Mouse (Mus musculus) hindbrain, embryonic 10.5 days (tissue): ENCODE results near the gene Large2. TPM values are rescaled to one million over a fixed set of nuclear protein-coding genes. Genes with fewer than 3 reads are reported as not detected.

ENCODE experiments used
- DNase-seq: peaks from one replicate; pipeline ENCODE4 v3.0.0-alpha.2; 2017; ENCODE audit warnings: low spot score
- H3K27ac ChIP-seq: fragments of 300-500 bp; sonication (generic); 2 replicates; pipeline ENCODE4 v1.5.1; 2016; ENCODE audit warnings: mild to moderate bottlenecking, moderate library complexity
- H3K27me3 ChIP-seq: fragments of 300-500 bp; sonication (generic); 2 replicates; pipeline ENCODE4 v1.6.1; 2016; ENCODE audit warnings: mild to moderate bottlenecking; ENCODE audit not compliant: poor library complexity, insufficient read depth, severe bottlenecking
- H3K36me3 ChIP-seq: fragments of 300-500 bp; sonication (generic); 2 replicates; pipeline ENCODE4 v1.6.1; 2016; ENCODE audit warnings: mild to moderate bottlenecking, moderate library complexity
- H3K4me1 ChIP-seq: fragments of 300-500 bp; sonication (generic); replicated peaks from 2 replicates; pipeline ENCODE4 v1.6.1; 2016; ENCODE audit warnings: mild to moderate bottlenecking
- H3K4me3 ChIP-seq: fragments of 300-500 bp; sonication (generic); 2 replicates; pipeline ENCODE4 v1.5.1; 2016; ENCODE audit warnings: mild to moderate bottlenecking, moderate library complexity
- H3K9me3 ChIP-seq: fragments of 300-500 bp; sonication (generic); 2 replicates; pipeline ENCODE4 v1.6.1; 2016; ENCODE audit warnings: mild to moderate bottlenecking, moderate library complexity
- WGBS: fragments of 180-500 bp; shearing (Covaris S2); methylation state at CpG from one replicate; pipeline ENCODE4 v1.1.7; 2016; 5-methylcytosine and 5-hydroxymethylcytosine counted together
- polyA plus RNA-seq: library from polyadenylated mRNA; unstranded; fragments of >200 nt; fragmentation: Nextera tagmentation; extraction: Ambion mirVana; gene quantifications from 2 replicates; pipeline ENCODE4 v1.2.1, GENCODE M21; 2016

Gene Large2
- polyA plus RNA-seq, 1 experiment from 2014 or later, result 7.8 TPM

DNA sequence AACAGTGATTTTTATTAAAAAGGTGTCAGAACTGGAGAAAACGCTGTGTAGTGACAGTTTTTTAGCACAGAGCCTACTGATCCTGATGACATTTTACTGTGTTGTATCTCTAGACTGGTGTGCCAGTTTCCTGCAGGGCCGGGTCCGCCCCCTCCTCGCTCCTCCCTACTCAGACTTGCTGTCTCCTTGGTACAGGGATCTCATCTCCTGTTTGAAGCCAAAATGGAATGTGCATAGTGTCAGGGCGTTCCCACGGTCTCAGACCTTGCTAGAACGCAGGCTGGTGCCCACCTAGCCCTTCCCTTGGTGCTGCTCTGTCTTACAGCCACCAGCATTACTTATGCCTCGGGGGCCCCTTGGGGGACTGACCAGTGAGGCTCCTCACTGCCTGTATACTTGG lies 12.9 kb downstream of the Large2 start:
- H3K27me3 ChIP-seq, result no peaks in the 10 kb centered on the region
- H3K36me3 ChIP-seq, result peaks cover 93% of the 10 kb centered on the region
- H3K9me3 ChIP-seq, result no peaks in the 10 kb centered on the region
- peaks cover 13% of the 10 kb centered on the region for H3K4me1 ChIP-seq
- DNase-seq, result no peak
- WGBS, result 85% methylated on average over 8 of the region's 8 CpGs
- no peak overlapping the region for H3K27ac ChIP-seq
- H3K4me3 ChIP-seq, result no peak overlapping the region

DNA sequence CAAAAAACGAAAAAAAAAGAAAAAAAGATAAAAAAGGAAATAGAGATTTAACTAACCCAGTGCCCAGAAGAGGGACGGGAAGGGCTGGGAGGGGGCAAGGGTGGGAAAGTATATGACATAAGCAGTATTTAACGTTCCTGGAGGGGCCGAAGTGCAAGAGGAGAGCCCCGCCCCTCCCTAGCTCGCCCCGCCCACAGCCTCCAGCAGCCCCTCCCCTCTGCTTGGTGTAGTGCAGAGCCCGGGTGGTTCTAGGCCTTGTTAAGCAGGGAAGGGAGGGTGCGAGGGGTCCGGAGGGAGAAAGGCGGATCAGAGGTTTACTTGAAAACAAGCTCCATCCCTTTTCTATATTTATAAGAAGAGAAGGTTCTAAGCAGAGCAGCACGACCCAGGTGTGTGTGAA lies 13.8 kb downstream of the Large2 start:
- no peak for DNase-seq

DNA sequence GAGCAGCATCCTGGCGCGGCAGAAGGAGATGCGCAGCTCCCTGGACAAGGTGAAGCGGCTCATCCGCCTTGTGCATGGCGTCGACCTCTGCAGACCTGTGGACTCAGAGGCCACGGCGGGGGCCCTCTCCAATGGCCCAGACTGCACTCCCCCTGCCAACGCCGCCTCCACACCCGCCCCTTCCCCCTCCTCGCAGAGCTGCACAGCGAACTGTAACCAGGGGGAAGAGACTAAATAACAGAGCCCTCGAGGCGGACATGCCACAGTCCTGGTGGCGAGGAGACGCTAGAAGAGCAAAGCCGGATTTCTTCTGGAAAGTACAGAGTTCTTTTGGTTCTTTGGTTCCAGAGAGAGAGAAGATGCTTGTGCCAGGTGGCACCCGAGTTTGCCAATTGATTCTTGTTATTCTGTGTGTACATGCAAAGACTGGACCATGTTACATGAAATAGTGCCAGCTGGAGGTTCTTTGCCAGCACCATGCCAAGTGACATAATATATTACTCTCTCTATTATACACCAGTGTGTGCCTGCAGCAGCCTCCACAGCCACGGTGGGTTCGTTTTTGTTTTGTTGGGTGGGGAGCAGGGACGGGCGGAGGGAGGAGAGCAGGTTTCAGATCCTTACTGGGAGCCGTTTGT lies 14.4 kb downstream of the Large2 start:
- Histone ChIP-seq H3K27ac (no peak overlapping the region), H3K4me1 (peaks cover 12% of the 10 kb centered on the region), H3K27me3 (no peaks in the 10 kb centered on the region), H3K4me3 (no peak overlapping the region), H3K9me3 (no peaks in the 10 kb centered on the region), H3K36me3 (peaks cover 94% of the 10 kb centered on the region)
- 63% methylated on average over 25 of the region's 25 CpGs for WGBS
- no peak for DNase-seq

More for the DNA sequence above, 13.8 kb downstream of the Large2 start:
- Histone ChIP-seq H3K27me3 (no peaks in the 10 kb centered on the region), H3K4me3 (no peak overlapping the region), H3K36me3 (peaks cover 94% of the 10 kb centered on the region), H3K27ac (no peak overlapping the region), H3K9me3 (no peaks in the 10 kb centered on the region), H3K4me1 (peaks cover 12% of the 10 kb centered on the region)
- 25% methylated on average over 12 of the region's 12 CpGs for WGBS

DNA sequence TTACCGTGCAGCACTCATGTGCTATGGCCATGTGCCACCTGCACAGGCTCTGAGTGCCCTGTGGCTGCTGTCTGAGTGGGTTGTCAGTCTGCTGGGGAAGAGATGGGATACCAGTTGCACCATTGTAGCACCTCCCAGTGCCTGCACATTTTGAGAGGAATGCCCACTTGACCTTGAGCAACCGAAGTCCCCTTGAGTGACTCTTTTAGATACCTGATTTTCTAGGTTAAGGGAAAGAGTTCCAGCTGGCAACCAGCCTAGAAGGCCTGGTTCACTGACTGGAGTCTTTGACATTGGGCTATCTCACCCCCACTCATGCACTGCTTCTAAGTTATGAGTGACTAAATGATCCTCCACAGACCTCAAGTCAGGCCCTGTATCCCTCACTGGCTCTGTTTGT lies 15.4 kb downstream of the Large2 start:
- Histone ChIP-seq H3K4me3 (no peak overlapping the region), H3K9me3 (no peaks in the 10 kb centered on the region), H3K36me3 (peaks cover 90% of the 10 kb centered on the region), H3K4me1 (peaks cover 14% of the 10 kb centered on the region), H3K27me3 (no peaks in the 10 kb centered on the region), H3K27ac (no peak overlapping the region)
- DNase-seq, result no peak
- 96% methylated on average over 2 of the region's 2 CpGs for WGBS

DNA sequence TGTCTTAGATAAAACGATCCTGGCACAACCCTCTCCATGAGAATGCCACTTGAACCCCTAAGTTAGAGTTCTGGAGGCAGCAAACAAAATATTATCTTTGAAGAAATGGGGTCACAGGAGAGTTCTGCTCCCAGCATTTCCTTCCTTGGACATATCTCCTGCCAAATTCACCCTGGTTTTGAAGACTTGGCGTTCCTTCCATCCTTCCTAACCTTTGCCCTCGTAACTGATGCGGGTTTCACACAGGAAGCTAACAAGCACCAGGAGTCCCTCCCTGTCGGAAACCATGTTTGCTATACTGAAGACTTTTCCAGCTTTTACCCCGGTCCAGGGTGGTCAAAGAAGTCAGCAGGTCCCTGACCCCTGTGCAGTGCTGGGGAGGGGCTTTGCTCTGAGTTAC lies 20.4 kb downstream of the Large2 start:
- H3K36me3 ChIP-seq, result peaks cover 93% of the 10 kb centered on the region

DNA sequence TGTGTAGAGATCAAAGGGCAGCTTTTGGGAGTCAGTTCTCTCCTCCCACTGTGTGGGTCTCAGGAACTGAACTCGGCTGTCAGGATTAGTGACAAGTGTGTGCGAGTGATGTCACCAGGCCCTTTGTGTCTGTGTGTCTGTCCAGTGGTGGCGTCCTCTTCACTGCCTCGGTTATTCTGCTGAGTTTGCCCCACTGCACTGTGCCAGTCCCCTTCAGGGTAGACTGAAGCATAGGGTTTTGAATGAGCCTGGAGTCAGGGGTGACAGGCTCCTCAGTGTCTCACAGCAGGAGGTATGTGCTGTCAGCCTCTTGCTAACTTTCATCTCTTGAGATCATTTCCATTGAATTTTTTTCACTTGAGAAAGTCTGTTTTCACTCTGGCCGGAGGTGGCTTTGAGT lies 21.3 kb downstream of the Large2 start:
- Histone ChIP-seq H3K9me3 (no peaks in the 10 kb centered on the region), H3K4me1 (peaks cover 22% of the 10 kb centered on the region; the same call in 1 of the 2 replicates), H3K36me3 (peaks cover 93% of the 10 kb centered on the region), H3K27me3 (no peaks in the 10 kb centered on the region), H3K27ac (no peak overlapping the region), H3K4me3 (no peak overlapping the region)
- 31% methylated on average over 5 of the region's 5 CpGs for WGBS
- no peak for DNase-seq

More for the DNA sequence above, 20.4 kb downstream of the Large2 start:
- WGBS, result 60% methylated on average over 6 of the region's 6 CpGs
- Histone ChIP-seq H3K4me1 (peaks cover 22% of the 10 kb centered on the region; the same call in 1 of the 2 replicates), H3K9me3 (no peaks in the 10 kb centered on the region), H3K27me3 (no peaks in the 10 kb centered on the region), H3K4me3 (no peak overlapping the region), H3K27ac (no peak overlapping the region)
- no peak for DNase-seq

DNA sequence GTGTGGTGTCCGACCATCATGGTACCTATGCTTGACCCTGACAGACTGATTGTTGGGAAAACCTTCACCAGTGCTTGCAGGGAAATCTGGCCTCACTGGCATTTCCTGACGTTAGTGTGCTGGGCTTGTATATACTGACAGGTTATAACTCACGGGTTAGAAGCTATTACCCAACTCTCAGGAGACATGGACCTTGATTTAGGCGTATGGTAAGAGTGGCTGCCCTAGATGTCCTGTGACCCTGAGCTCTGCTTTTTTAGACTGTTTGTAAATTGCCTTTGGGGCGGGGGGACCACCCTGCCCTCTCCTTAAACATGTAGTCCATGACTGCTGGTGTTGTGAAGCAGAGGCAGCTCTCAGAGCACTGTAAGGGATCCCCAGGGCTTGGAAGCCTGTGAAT lies 24.0 kb downstream of the Large2 start:
- H3K4me3 ChIP-seq, result no peak overlapping the region

DNA sequence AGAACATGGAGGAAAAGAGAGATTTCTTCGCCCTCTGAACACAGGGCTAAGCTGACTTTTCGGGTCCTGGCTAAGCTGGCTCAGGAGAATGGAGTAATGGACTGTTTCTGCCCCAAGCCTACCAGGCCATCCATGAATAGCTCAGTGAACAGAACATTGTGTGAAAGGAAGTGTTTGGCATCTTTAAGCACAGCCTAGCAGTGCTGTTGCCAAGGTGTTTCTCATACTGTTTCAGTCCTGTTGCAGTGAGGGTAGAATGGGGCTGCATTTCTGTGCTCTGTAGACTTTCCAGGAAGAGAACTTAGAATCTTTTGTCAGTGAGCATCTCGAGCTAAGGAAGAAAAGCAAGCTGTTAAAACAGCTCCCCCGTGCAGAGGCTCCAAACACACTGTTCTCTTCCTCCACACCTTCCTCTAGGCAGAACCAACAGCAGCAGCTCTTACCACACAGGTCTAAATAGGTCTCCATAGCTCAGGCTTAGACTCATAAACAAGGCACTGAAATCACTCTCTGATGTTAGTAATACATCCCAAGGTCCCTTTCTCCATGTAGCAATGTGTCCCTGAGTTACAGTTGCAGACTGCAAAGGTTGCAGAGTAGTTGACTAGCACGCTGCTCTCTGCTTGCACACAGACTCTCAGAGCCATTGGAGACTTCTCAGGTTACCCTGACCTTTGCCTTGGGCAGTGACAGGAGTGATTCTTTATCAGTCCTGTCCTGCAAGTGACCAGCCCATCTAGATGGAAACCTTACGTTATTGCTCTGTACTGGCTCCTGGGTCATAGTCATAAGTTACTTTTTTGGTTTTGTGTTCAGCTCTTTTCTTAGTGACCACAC lies 24.9 kb downstream of the Large2 start:
- Histone ChIP-seq H3K4me1 (peaks cover 22% of the 10 kb centered on the region; the same call in 1 of the 2 replicates), H3K27me3 (no peaks in the 10 kb centered on the region), H3K4me3 (no peak overlapping the region), H3K36me3 (peaks cover 91% of the 10 kb centered on the region), H3K27ac (no peak overlapping the region), H3K9me3 (no peaks in the 10 kb centered on the region)
- 68% methylated on average over 6 of the region's 6 CpGs for WGBS
- no peak for DNase-seq

More for the DNA sequence above, 24.0 kb downstream of the Large2 start:
- WGBS, result 71% methylated on average over 5 of the region's 5 CpGs
- peaks cover 22% of the 10 kb centered on the region; the same call in 1 of the 2 replicates for H3K4me1 ChIP-seq
- H3K27me3 ChIP-seq, result no peaks in the 10 kb centered on the region
- no peak overlapping the region for H3K27ac ChIP-seq
- no peaks in the 10 kb centered on the region for H3K9me3 ChIP-seq
- peaks cover 91% of the 10 kb centered on the region for H3K36me3 ChIP-seq
- DNase-seq, result no peak

DNA sequence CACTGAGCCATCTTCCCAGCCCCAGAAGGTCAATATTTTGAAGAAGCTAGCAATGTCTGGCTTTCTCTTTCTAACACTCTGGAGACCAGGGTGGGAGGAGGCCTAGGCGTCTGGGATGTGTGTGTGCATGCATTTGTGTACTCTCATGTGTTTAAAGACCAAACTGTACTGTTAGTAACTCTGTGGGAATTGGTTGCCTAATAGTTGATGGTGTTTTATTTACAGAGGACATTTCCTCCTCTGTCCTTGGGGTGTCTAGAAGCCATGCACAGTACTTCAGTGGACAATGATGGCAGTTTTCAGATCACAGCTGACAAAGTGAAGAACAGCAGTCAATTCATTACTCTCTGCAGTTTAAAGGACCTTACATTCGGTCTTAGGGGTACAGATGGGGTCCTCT lies 27.5 kb downstream of the Large2 start:
- peaks cover 8% of the 10 kb centered on the region; the same call in 1 of the 2 replicates for H3K4me1 ChIP-seq
- no peaks in the 10 kb centered on the region for H3K9me3 ChIP-seq
- H3K27ac ChIP-seq, result no peak overlapping the region
- no peak for DNase-seq
- H3K4me3 ChIP-seq, result no peak overlapping the region
- 92% methylated on average over 2 of the region's 2 CpGs for WGBS
- H3K27me3 ChIP-seq, result no peaks in the 10 kb centered on the region
- H3K36me3 ChIP-seq, result peaks cover 81% of the 10 kb centered on the region

DNA sequence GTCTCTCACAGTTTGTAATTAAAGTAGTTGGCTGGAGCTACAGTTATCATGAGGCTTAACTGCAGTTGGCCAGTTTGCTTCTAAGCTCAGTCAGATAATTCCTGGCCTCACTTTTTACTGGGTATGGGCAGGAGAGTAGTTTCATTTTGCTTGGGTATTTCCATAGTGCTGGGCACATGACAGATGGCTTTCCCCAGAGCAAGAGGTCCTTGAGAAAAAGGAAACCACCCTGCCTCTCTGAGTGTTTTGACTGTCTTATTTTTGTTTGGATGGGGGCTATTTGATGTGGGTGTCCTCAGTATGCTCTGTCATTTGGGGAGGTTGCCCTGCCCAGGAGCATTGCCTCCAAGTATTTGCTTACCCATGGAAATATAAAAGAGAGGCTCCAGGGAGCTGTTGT lies 32.3 kb downstream of the Large2 start:
- no peak overlapping the region for H3K4me3 ChIP-seq
- peaks cover 69% of the 10 kb centered on the region for H3K36me3 ChIP-seq
- no peak overlapping the region for H3K27ac ChIP-seq
- no peak for DNase-seq
- no peaks in the 10 kb centered on the region for H3K4me1 ChIP-seq
- no peaks in the 10 kb centered on the region for H3K27me3 ChIP-seq
- H3K9me3 ChIP-seq, result no peaks in the 10 kb centered on the region

DNA sequence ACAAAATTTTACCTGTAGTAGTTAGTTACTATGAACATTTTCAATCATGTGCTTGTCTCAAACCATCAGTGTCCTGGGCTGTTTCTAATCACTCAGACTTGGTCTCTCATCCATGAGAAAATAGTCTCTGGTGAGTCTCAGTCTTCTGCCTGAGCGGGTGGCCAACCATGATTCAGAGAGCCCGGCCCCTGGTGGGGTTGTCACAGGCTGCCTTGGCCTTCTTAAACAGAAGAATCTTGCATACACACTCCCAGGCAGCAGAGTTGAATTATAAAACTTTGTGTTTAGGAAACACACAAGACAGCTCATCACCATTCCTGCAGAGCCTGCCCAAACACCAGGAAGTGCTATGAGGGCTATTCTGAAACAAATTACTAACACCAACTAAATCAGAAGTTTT lies 42.8 kb downstream of the Large2 start:
- DNase-seq, result no peak
- WGBS, result 93% methylated on average over 2 of the region's 2 CpGs
- Histone ChIP-seq H3K4me3 (no peak overlapping the region), H3K27me3 (no peaks in the 10 kb centered on the region), H3K4me1 (no peaks in the 10 kb centered on the region), H3K27ac (no peak overlapping the region), H3K36me3 (peaks cover 88% of the 10 kb centered on the region), H3K9me3 (no peaks in the 10 kb centered on the region)

DNA sequence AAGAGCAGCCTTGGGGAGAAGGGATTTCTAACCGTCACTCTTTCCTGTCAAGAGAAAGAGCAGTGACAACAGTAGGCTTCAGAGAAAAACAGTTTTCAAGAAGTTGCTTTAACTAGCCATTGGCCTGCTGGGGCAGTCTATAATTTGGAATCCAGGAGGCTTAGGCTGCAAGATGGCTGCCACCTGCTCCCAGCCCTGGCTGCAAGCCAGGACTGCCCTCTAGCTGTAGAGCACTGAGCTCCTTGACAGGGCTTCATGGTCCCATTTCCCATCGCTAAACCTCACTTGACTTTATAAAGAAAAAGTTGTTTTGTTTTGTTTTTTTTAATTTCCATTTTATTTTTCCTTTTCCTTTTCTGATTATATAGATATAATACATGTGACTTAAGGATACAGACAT lies 43.3 kb downstream of the Large2 start:
- H3K9me3 ChIP-seq, result no peaks in the 10 kb centered on the region
- no peak for DNase-seq
- H3K4me3 ChIP-seq, result no peak overlapping the region
- H3K27me3 ChIP-seq, result no peaks in the 10 kb centered on the region
- H3K36me3 ChIP-seq, result peaks cover 93% of the 10 kb centered on the region
- H3K27ac ChIP-seq, result no peak overlapping the region
- no peaks in the 10 kb centered on the region for H3K4me1 ChIP-seq
- 88% methylated on average over 2 of the region's 2 CpGs for WGBS

DNA sequence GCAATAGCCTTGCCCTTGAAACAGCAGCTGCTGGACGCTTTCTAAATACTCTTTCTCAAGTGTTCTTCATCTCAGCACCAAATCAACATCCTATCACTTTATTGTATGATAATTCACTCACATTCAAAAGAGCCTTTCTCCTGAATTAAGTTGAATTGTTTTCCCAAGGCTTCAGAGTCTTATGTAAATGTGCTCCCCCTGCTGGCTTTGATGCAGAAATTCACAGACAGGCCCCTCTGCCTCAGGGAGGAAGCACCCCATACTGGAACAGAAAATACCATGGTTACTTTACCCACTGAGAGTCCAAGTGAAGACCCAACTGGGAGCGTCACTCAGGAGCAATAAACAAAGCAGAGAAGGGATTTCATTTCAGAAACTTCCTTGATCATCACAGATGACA lies 43.8 kb downstream of the Large2 start:
- WGBS, result 51% methylated on average over 2 of the region's 2 CpGs
- DNase-seq, result no peak
- Histone ChIP-seq H3K27ac (no peak overlapping the region), H3K4me1 (no peaks in the 10 kb centered on the region; the same call in 1 of the 2 replicates), H3K9me3 (no peaks in the 10 kb centered on the region), H3K27me3 (no peaks in the 10 kb centered on the region), H3K4me3 (no peak overlapping the region), H3K36me3 (peaks cover 96% of the 10 kb centered on the region)
